Mouse (Mus musculus) heart, postnatal 0 days (tissue): ENCODE results near the gene Pigl. TPM values are rescaled to one million over a fixed set of nuclear protein-coding genes. Genes with fewer than 3 reads are reported as not detected.

Experiments used
- ATAC-seq: fragments of 200-750 bp; cut with Nextera tagmentation; 2 replicates; pipeline ENCODE4 v1.8.0; 2017; ENCODE audit warnings: low read depth, moderate number of reproducible peaks, moderate library complexity; ENCODE audit not compliant: insufficient read depth
- DNase-seq: peaks from one replicate; pipeline ENCODE4 v3.0.0-alpha.2; 2016; ENCODE audit warnings: low spot score
- H3K27ac ChIP-seq: fragments of 300-500 bp; sonication (generic); 2 replicates; pipeline ENCODE4 v1.5.1; 2014; ENCODE audit warnings: low read depth, mild to moderate bottlenecking
- H3K27me3 ChIP-seq: fragments of 300-500 bp; sonication (generic); 2 replicates; pipeline ENCODE4 v1.6.1; 2014; ENCODE audit warnings: low read length, mixed read lengths; ENCODE audit not compliant: control insufficient read depth, insufficient read depth
- H3K36me3 ChIP-seq: fragments of 300-500 bp; sonication (generic); replicated peaks from 2 replicates; pipeline ENCODE4 v1.6.1; 2014; ENCODE audit warnings: low read length, mixed read lengths; ENCODE audit not compliant: control insufficient read depth, insufficient read depth
- H3K4me1 ChIP-seq: fragments of 300-500 bp; sonication (generic); 2 replicates; pipeline ENCODE4 v1.6.1; 2014; ENCODE audit warnings: antibody characterized with exemption; ENCODE audit not compliant: control insufficient read depth, insufficient read depth
- H3K4me2 ChIP-seq: fragments of 300-500 bp; sonication (generic); 2 replicates; pipeline ENCODE4 v1.6.1; 2014; ENCODE audit warnings: low read depth, mild to moderate bottlenecking, low read length, moderate library complexity
- H3K4me3 ChIP-seq: fragments of 300-500 bp; sonication (generic); 2 replicates; pipeline ENCODE4 v1.5.1; 2014; ENCODE audit warnings: low read depth, low read length
- H3K9ac ChIP-seq: fragments of 300-500 bp; sonication (generic); replicated peaks from 2 replicates; pipeline ENCODE4 v1.6.1; 2014; ENCODE audit warnings: low read depth, low read length, mixed read lengths
- H3K9me3 ChIP-seq: fragments of 300-500 bp; sonication (generic); replicated peaks from 2 replicates; pipeline ENCODE4 v1.6.1; 2016; ENCODE audit warnings: low read length; ENCODE audit not compliant: control insufficient read depth
- CTCF ChIP-seq: IDR thresholded peaks from 2 replicates; pipeline ENCODE4 v1.5.1; 2016; ENCODE audit warnings: antibody characterized with exemption, control low read depth, low read depth
- EP300 ChIP-seq: IDR thresholded peaks from 2 replicates; pipeline ENCODE4 v1.6.1; 2016; ENCODE audit warnings: antibody characterized with exemption, low read depth
- WGBS: fragments of 180-500 bp; shearing (Covaris S2); extraction: QIAGEN DNeasy Blood & Tissue Kit; methylation state at CpG from one replicate; pipeline ENCODE4 v1.1.7; 2014; 5-methylcytosine and 5-hydroxymethylcytosine counted together
- polyA plus RNA-seq: library from polyadenylated mRNA; unstranded; fragments of >200 nt; fragmentation: Nextera tagmentation; extraction: Ambion mirVana; gene quantifications from 2 replicates; pipeline ENCODE4 v1.2.1, GENCODE M21; 2015
- total RNA-seq: library from RNA; depleted of rRNA; stranded (reverse); fragments of >200 nt; gene quantifications from 2 replicates; pipeline ENCODE4 v1.2.3, GENCODE M21; 2014; ENCODE audit warnings: low replicate concordance

Gene Pigl
- total and polyA plus RNA-seq, 2 experiments from 2014 or later, result 4.3 to 5.5 TPM

DNA sequence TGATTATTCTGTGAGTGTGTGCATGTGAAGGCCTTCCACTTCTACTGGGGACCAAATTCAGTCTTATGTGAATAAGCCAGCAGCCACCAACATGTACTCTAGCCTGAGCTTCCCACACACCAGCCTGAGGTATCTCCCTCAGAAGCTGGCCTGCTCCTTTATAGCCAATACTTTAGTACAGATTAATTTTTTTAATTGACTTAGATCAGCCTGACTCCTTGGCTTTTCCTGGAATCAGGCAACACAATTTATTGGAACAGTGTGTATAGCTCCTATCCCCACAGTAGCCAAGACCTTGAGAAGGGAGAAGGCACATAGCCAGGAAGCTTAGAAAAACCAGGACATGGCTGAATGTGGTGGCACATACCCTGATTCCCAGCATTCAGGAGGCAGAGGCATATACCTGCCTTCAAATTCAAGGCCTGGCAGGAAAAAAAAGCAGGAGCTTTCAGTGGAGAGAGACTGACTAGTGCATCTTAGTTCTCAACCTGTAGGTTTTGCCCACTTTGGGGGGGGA, 97.7 kb downstream of the Pigl start:
- DNase-seq (no peak), ATAC-seq (no peak)
- peaks cover 22% of the 10 kb centered on the region for H3K4me1 ChIP-seq
- TF ChIP-seq CTCF (no peak), EP300 (no peak)
- no peaks in the 10 kb centered on the region for H3K27me3 ChIP-seq
- H3K9me3 ChIP-seq, result no peaks in the 10 kb centered on the region
- no peak overlapping the region for H3K4me3 ChIP-seq
- H3K36me3 ChIP-seq, result peaks cover 18% of the 10 kb centered on the region
- H3K27ac ChIP-seq, result no peak overlapping the region
- no peak overlapping the region for H3K4me2 ChIP-seq
- no peak overlapping the region for H3K9ac ChIP-seq

GRCm38 (mm10) chr11:62557205-62557604, 98.9 kb downstream of the Pigl start:
- Histone ChIP-seq H3K27me3 (no peaks in the 10 kb centered on the region), H3K4me1 (peaks cover 22% of the 10 kb centered on the region), H3K9ac (no peak overlapping the region), H3K36me3 (peaks cover 18% of the 10 kb centered on the region), H3K4me3 (no peak overlapping the region), H3K9me3 (no peaks in the 10 kb centered on the region), H3K4me2 (no peak overlapping the region), H3K27ac (no peak overlapping the region)
- WGBS, result 61% methylated on average over 5 of the region's 5 CpGs
- TF ChIP-seq EP300, result no peak
- no peak for TF ChIP-seq CTCF
- ATAC-seq (no peak), DNase-seq (no peak)

DNA sequence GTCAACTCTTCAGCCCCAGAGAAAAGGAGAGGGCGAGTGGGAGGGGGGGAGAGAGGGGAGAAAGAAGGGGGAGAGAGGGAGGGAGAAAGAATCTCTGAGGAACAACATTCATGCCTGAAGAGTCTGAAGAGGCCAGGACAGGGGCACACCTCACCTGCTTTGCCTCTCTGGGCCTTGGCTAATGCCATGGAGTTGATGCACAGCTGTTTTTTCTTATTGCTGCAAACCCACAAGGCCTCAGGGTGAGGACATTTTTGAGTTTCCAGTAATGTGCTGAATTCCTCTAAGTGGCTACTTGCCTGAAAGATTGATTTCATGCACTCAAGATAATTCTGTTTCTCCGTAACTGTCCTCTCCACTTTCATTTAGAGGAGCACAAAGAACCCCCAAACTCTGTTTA, 99.9 kb downstream of the Pigl start:
- Histone ChIP-seq H3K27me3 (no peaks in the 10 kb centered on the region), H3K4me1 (peaks cover 20% of the 10 kb centered on the region), H3K4me3 (no peak overlapping the region), H3K9me3 (no peaks in the 10 kb centered on the region), H3K36me3 (peaks cover 16% of the 10 kb centered on the region), H3K9ac (no peak overlapping the region), H3K4me2 (no peak overlapping the region), H3K27ac (no peak overlapping the region)
- no peak for DNase-seq
- 63% methylated on average over 2 of the region's 2 CpGs for WGBS
- TF ChIP-seq CTCF (no peak), EP300 (no peak)
- no peak for ATAC-seq

DNA sequence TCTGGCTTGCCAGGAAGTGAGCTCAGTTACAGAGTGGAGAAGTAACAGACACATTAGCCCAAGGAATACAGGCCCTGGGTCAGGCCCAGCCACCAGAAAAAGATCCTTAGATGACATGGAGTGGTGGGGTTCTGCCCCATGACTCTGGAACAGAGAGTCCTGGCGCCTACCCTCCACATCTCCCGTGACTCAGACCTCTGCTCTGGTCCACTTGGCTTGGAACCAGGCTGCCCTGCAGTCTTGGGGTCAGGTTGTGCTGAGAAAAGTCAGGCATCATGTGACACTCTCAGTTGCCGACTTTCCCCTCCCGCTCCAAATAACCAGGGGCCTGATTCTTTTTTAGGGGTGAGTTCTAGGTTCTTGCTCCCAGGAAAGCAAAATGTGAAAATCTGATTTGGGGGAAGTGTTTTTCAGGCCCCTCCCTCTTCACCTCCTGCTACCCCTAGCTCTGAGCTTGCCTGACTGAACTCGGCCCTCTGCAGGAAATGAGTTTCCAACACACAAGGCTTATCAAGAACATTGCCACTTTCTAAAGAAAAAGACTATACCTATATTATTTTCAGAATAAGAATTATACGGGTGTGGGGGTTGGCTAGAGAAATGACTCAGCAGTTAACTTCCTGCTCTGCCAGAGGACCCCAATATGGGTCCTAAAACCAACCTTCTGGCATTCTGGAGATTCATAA, 100.8 kb downstream of the Pigl start:
- Histone ChIP-seq H3K4me1 (peaks cover 11% of the 10 kb centered on the region), H3K27me3 (no peaks in the 10 kb centered on the region), H3K36me3 (peaks cover 7% of the 10 kb centered on the region), H3K27ac (no peak overlapping the region), H3K9ac (no peak overlapping the region), H3K9me3 (no peaks in the 10 kb centered on the region), H3K4me2 (no peak overlapping the region), H3K4me3 (no peak overlapping the region)
- TF ChIP-seq EP300, result no peak
- no peak for TF ChIP-seq CTCF
- DNase-seq (no peak), ATAC-seq (peak; percentile 64; the same call in 1 of the 2 replicates)
- WGBS, result 30% methylated on average over 6 of the region's 6 CpGs

DNA sequence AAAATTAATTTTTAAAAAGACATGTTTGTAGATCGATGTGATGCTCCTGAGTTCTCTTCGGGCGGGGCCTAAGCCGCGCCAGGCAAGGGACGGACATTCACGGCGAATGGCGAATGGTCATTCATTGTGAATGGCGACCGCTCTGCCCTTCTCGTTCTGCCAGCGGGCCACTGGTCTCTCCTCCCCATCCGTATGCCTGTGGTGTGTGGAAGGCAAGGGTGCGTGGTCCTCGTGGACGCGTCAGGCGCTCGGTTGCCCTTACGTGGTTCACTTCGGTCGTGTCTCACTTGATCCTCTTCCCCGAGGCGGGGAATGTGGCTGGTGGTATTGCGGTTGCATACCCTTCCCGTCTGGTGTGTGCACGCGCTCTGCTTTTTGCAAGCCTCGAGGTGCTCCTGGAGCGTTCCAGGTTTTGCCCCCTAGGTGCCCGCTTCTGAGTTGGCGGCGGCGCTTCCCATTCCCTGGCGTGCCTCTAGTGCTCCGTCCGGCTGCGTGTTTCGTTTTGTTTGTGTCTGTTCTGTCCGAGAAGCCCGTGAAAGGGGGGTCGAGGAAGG, 102.3 kb downstream of the Pigl start:
- H3K36me3 ChIP-seq, result no peaks in the 10 kb centered on the region
- 19% methylated on average over 43 of the region's 43 CpGs for WGBS
- TF ChIP-seq EP300 (no peak), CTCF (no peak)
- H3K4me3 ChIP-seq, result peak overlapping the region; percentile 45
- H3K4me2 ChIP-seq, result peak overlapping the region; percentile 68
- H3K27me3 ChIP-seq, result no peaks in the 10 kb centered on the region
- H3K4me1 ChIP-seq, result no peaks in the 10 kb centered on the region
- H3K9me3 ChIP-seq, result no peaks in the 10 kb centered on the region
- H3K9ac ChIP-seq, result peak overlapping the region; percentile 33; the same call in 1 of the 2 replicates
- no peak for DNase-seq
- no peak overlapping the region for H3K27ac ChIP-seq
- peak; percentile 40; the same call in 1 of the 2 replicates for ATAC-seq
